Mouse (Mus musculus) spleen, postnatal 14 days (tissue): Measurements from ENCODE around the gene Kcnj12.

ENCODE experiments used
- DNase-seq, 2 experiments: peaks; one replicate each; pipeline ENCODE4 v3.0.0; 2021 to 2022; ENCODE audit warnings: low spot score in 2 of 2

The Kcnj12 gene

GRCm38 (mm10) chr11:61024996-61025395 lies 2.6 kb downstream of the Kcnj12 start:
- DNase-seq, result no peak

- DNase-seq, result no peak
These were observed 3.2 kb downstream of the Kcnj12 start for GRCm38 (mm10) chr11:61025594-61025993.

- DNase-seq, result no peak
These were observed 4.0 kb downstream of the Kcnj12 start for GRCm38 (mm10) chr11:61026381-61026780.

GRCm38 (mm10) chr11:61027160-61027559 lies 4.8 kb downstream of the Kcnj12 start:
- DNase-seq, result no peak

GRCm38 (mm10) chr11:61028211-61028950 lies 6.0 kb downstream of the Kcnj12 start:
- DNase-seq, result no peak

- DNase-seq, result no peak
These were observed 6.9 kb downstream of the Kcnj12 start for GRCm38 (mm10) chr11:61029116-61029740.

- DNase-seq, result no peak
These were observed 7.7 kb downstream of the Kcnj12 start for GRCm38 (mm10) chr11:61029864-61030595.

- no peak for DNase-seq
These were observed 8.8 kb downstream of the Kcnj12 start for GRCm38 (mm10) chr11:61031137-61031536.

- DNase-seq, result no peak
These were observed 9.5 kb downstream of the Kcnj12 start for GRCm38 (mm10) chr11:61031658-61032445.

- DNase-seq, result no peak
These were observed 10.1 kb downstream of the Kcnj12 start for GRCm38 (mm10) chr11:61032481-61032880.

- DNase-seq, result no peak
These were observed 10.8 kb downstream of the Kcnj12 start for GRCm38 (mm10) chr11:61033160-61033559.

- DNase-seq, result no peak
These were observed 14.3 kb downstream of the Kcnj12 start for GRCm38 (mm10) chr11:61036639-61037038.

- no peak for DNase-seq
These were observed 16.0 kb downstream of the Kcnj12 start for GRCm38 (mm10) chr11:61038277-61038782.

GRCm38 (mm10) chr11:61040856-61041652 lies 18.7 kb downstream of the Kcnj12 start:
- no peak for DNase-seq

GRCm38 (mm10) chr11:61042593-61042992 lies 20.2 kb downstream of the Kcnj12 start:
- DNase-seq, result no peak

GRCm38 (mm10) chr11:61043055-61043992 lies 21.0 kb downstream of the Kcnj12 start:
- no peak for DNase-seq

GRCm38 (mm10) chr11:61044741-61045140 lies 22.4 kb downstream of the Kcnj12 start:
- DNase-seq, result no peak

- no peak for DNase-seq
These were observed 25.1 kb downstream of the Kcnj12 start for GRCm38 (mm10) chr11:61047441-61047840.

GRCm38 (mm10) chr11:61051151-61051550 lies 28.8 kb downstream of the Kcnj12 start:
- no peak for DNase-seq

GRCm38 (mm10) chr11:61056871-61057270 lies 34.5 kb downstream of the Kcnj12 start:
- DNase-seq, result no peak
